Mouse (Mus musculus) forebrain, embryonic 10.5 days (tissue): ENCODE measurements around the gene Arhgef10l. TPM values are rescaled to one million over a fixed set of nuclear protein-coding genes. Genes with fewer than 3 reads are reported as not detected.

ENCODE experiments used
- DNase-seq: peaks from one replicate; pipeline ENCODE4 v3.0.0-alpha.2; 2017; ENCODE audit warnings: low spot score; ENCODE audit errors: extremely low spot score
- H3K27ac ChIP-seq: fragments of 300-500 bp; sonication (generic); 2 replicates; pipeline ENCODE4 v1.5.1; 2016; ENCODE audit warnings: mild to moderate bottlenecking
- H3K27me3 ChIP-seq: fragments of 300-500 bp; sonication (generic); 2 replicates; pipeline ENCODE4 v1.6.1; 2016; ENCODE audit warnings: mild to moderate bottlenecking; ENCODE audit not compliant: poor library complexity, severe bottlenecking
- H3K36me3 ChIP-seq: fragments of 300-500 bp; sonication (generic); replicated peaks from 2 replicates; pipeline ENCODE4 v1.6.1; 2016; ENCODE audit warnings: mild to moderate bottlenecking, moderate library complexity
- H3K4me1 ChIP-seq: fragments of 300-500 bp; sonication (generic); 2 replicates; pipeline ENCODE4 v1.6.1; 2016
- H3K4me3 ChIP-seq: fragments of 300-500 bp; sonication (generic); 2 replicates; pipeline ENCODE4 v1.5.1; 2016; ENCODE audit warnings: mild to moderate bottlenecking, moderate library complexity
- H3K9me3 ChIP-seq: fragments of 300-500 bp; sonication (generic); 2 replicates; pipeline ENCODE4 v1.6.1; 2016; ENCODE audit warnings: mild to moderate bottlenecking, moderate library complexity
- WGBS: fragments of 180-500 bp; shearing (Covaris S2); methylation state at CpG from one replicate; pipeline ENCODE4 v1.1.7; 2016; 5-methylcytosine and 5-hydroxymethylcytosine counted together
- polyA plus RNA-seq: library from polyadenylated mRNA; unstranded; fragments of >200 nt; fragmentation: Nextera tagmentation; extraction: Ambion mirVana; gene quantifications from 2 replicates; pipeline ENCODE4 v1.2.1, GENCODE M21; 2016

Gene Arhgef10l
- polyA plus RNA-seq, 1 experiment from 2014 or later, result 23.0 TPM

- WGBS, result 78% methylated on average over 16 of the region's 19 CpGs
- DNase-seq, result no peak
- peak overlapping the region; percentile 70 for H3K27ac ChIP-seq
Measured at GRCm38 (mm10) chr4:140504921-140505607, 160.7 kb downstream of the Arhgef10l start.

GRCm38 (mm10) chr4:140504067-140504913 lies 161.5 kb downstream of the Arhgef10l start:
- WGBS, result 30% methylated on average over 16 of the region's 16 CpGs
- no peaks in the 10 kb centered on the region for H3K36me3 ChIP-seq
- peak overlapping the region; percentile 64 for H3K27ac ChIP-seq
- H3K4me1 ChIP-seq, result peaks cover 53% of the 10 kb centered on the region
- 0 out of 2 replicates have a peak overlapping the region, but pooled peaks have one; percentile 2 for H3K4me3 ChIP-seq
- H3K9me3 ChIP-seq, result no peaks in the 10 kb centered on the region
- no peak for DNase-seq
- 0 out of 2 replicates have a peak, but pooled peaks cover 4% of the 10 kb centered on the region for H3K27me3 ChIP-seq

More at GRCm38 (mm10) chr4:140504921-140505607, 160.7 kb downstream of the Arhgef10l start:
- peak overlapping the region; percentile 14; the same call in 1 of the 2 replicates for H3K4me3 ChIP-seq
- H3K36me3 ChIP-seq, result no peaks in the 10 kb centered on the region
- peaks cover 53% of the 10 kb centered on the region for H3K4me1 ChIP-seq
- no peaks in the 10 kb centered on the region for H3K9me3 ChIP-seq
- H3K27me3 ChIP-seq, result 0 out of 2 replicates have a peak, but pooled peaks cover 4% of the 10 kb centered on the region

GRCm38 (mm10) chr4:140500766-140501165 lies 165.0 kb downstream of the Arhgef10l start:
- Histone ChIP-seq H3K9me3 (no peaks in the 10 kb centered on the region), H3K36me3 (no peaks in the 10 kb centered on the region), H3K4me3 (no peak overlapping the region), H3K27ac (0 out of 2 replicates have a peak overlapping the region, but pooled peaks have one; percentile 16), H3K4me1 (peaks cover 64% of the 10 kb centered on the region), H3K27me3 (peaks cover 10% of the 10 kb centered on the region; the same call in 1 of the 2 replicates)
- 76% methylated on average over 7 of the region's 7 CpGs for WGBS
- DNase-seq, result no peak

GRCm38 (mm10) chr4:140499571-140499970 lies 166.2 kb downstream of the Arhgef10l start:
- no peak for DNase-seq
- no peaks in the 10 kb centered on the region for H3K36me3 ChIP-seq
- peaks cover 6% of the 10 kb centered on the region; the same call in 1 of the 2 replicates for H3K27me3 ChIP-seq
- H3K4me1 ChIP-seq, result peaks cover 53% of the 10 kb centered on the region
- no peak overlapping the region for H3K27ac ChIP-seq
- no peak overlapping the region for H3K4me3 ChIP-seq
- H3K9me3 ChIP-seq, result no peaks in the 10 kb centered on the region
- WGBS, result 87% methylated on average over 6 of the region's 6 CpGs

GRCm38 (mm10) chr4:140497169-140497568 lies 168.6 kb downstream of the Arhgef10l start:
- WGBS, result 81% methylated on average over 20 of the region's 20 CpGs
- peaks cover 6% of the 10 kb centered on the region; the same call in 1 of the 2 replicates for H3K27me3 ChIP-seq
- no peak overlapping the region for H3K27ac ChIP-seq
- no peak overlapping the region for H3K4me3 ChIP-seq
- no peaks in the 10 kb centered on the region for H3K36me3 ChIP-seq
- H3K9me3 ChIP-seq, result no peaks in the 10 kb centered on the region
- no peak for DNase-seq
- H3K4me1 ChIP-seq, result peaks cover 41% of the 10 kb centered on the region

GRCm38 (mm10) chr4:140491555-140491954 lies 174.3 kb downstream of the Arhgef10l start:
- H3K4me1 ChIP-seq, result peaks cover 9% of the 10 kb centered on the region
- no peak overlapping the region for H3K4me3 ChIP-seq
- peaks cover 6% of the 10 kb centered on the region; the same call in 1 of the 2 replicates for H3K27me3 ChIP-seq
- no peaks in the 10 kb centered on the region for H3K9me3 ChIP-seq
- 61% methylated on average over 5 of the region's 5 CpGs for WGBS
- H3K27ac ChIP-seq, result no peak overlapping the region
- H3K36me3 ChIP-seq, result no peaks in the 10 kb centered on the region
- DNase-seq, result no peak

GRCm38 (mm10) chr4:140485442-140485841 lies 180.4 kb downstream of the Arhgef10l start:
- WGBS, result 67% methylated on average over 12 of the region's 12 CpGs

GRCm38 (mm10) chr4:140483134-140483533 lies 182.7 kb downstream of the Arhgef10l start:
- no peaks in the 10 kb centered on the region for H3K9me3 ChIP-seq
- WGBS, result 89% methylated on average over 11 of the region's 11 CpGs
- no peak for DNase-seq

More at GRCm38 (mm10) chr4:140485442-140485841, 180.4 kb downstream of the Arhgef10l start:
- no peak for DNase-seq
- Histone ChIP-seq H3K4me3 (no peak overlapping the region), H3K36me3 (no peaks in the 10 kb centered on the region), H3K27me3 (peaks cover 4% of the 10 kb centered on the region; the same call in 1 of the 2 replicates), H3K9me3 (no peaks in the 10 kb centered on the region), H3K27ac (no peak overlapping the region), H3K4me1 (peaks cover 6% of the 10 kb centered on the region)

GRCm38 (mm10) chr4:140480369-140481067 lies 185.3 kb downstream of the Arhgef10l start:
- H3K4me1 ChIP-seq, result peaks cover 18% of the 10 kb centered on the region
- no peaks in the 10 kb centered on the region for H3K9me3 ChIP-seq
- WGBS, result 69% methylated on average over 15 of the region's 15 CpGs
- DNase-seq, result no peak
- H3K36me3 ChIP-seq, result no peaks in the 10 kb centered on the region
- H3K27me3 ChIP-seq, result peaks cover 8% of the 10 kb centered on the region; the same call in 1 of the 2 replicates
- no peak overlapping the region for H3K4me3 ChIP-seq
- H3K27ac ChIP-seq, result 0 out of 2 replicates have a peak overlapping the region, but pooled peaks have one; percentile 11

More at GRCm38 (mm10) chr4:140483134-140483533, 182.7 kb downstream of the Arhgef10l start:
- H3K4me1 ChIP-seq, result peaks cover 18% of the 10 kb centered on the region
- H3K27me3 ChIP-seq, result peaks cover 8% of the 10 kb centered on the region; the same call in 1 of the 2 replicates
- no peaks in the 10 kb centered on the region for H3K36me3 ChIP-seq
- no peak overlapping the region for H3K27ac ChIP-seq
- no peak overlapping the region for H3K4me3 ChIP-seq

GRCm38 (mm10) chr4:140475194-140475593 lies 190.6 kb downstream of the Arhgef10l start:
- Histone ChIP-seq H3K27ac (no peak overlapping the region), H3K4me1 (peaks cover 12% of the 10 kb centered on the region), H3K36me3 (no peaks in the 10 kb centered on the region), H3K9me3 (no peaks in the 10 kb centered on the region; the same call in 1 of the 2 replicates), H3K4me3 (no peak overlapping the region), H3K27me3 (peaks cover 28% of the 10 kb centered on the region; the same call in 1 of the 2 replicates)
- 82% methylated on average over 8 of the region's 8 CpGs for WGBS
- DNase-seq, result no peak

- no peak for DNase-seq
- Histone ChIP-seq H3K9me3 (no peaks in the 10 kb centered on the region; the same call in 1 of the 2 replicates), H3K27me3 (peaks cover 49% of the 10 kb centered on the region), H3K36me3 (no peaks in the 10 kb centered on the region), H3K4me3 (no peak overlapping the region), H3K27ac (no peak overlapping the region), H3K4me1 (peaks cover 20% of the 10 kb centered on the region)
- 71% methylated on average over 13 of the region's 13 CpGs for WGBS
Measured at GRCm38 (mm10) chr4:140469760-140470452, 195.9 kb downstream of the Arhgef10l start.
